Mouse (Mus musculus): ENCODE results near the gene Atp2c2. TPM values are rescaled to one million over a fixed set of nuclear protein-coding genes. Genes with fewer than 3 reads are reported as not detected.

The Atp2c2 gene
- polyA plus RNA-seq, 1 experiment from 2014 or later: 3.8 TPM

DNA sequence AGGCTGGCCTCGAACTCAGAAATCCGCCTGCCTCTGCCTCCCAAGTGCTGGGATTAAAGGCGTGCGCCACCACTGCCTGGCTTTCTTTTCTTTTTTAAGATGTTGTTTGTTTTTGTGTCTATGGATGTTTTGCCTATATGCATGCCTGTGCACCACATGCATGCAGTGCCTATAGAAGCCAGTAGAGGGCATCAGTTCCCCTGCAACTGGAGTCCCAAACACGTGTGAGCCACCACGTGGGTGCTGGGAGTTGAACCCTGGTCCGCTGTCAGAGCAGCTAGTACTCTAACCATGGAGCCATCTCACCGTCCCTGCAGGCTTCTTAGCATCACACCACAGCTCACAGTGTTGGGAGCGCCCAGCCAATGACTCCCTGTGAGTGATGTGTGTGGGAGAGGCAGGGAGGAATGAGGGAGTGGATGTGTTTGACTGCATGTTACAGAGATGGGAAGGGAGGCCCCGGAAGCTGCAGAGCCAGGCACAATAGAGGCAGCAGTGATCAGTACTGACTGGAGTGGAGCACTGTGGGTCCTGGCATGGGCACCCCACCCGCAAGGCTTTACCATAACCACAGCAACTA is 25.7 kb upstream of the Atp2c2 start:
- peaks cover 27% of the 10 kb centered on the region for H3K4me1 ChIP-seq
- H3K36me3 ChIP-seq (replicated peaks): no peaks in the 10 kb centered on the region
- no peak for DNase-seq (ENCODE audit: low spot score)
- no peak overlapping the region for H3K27ac ChIP-seq (replicated peaks)
- H3K27me3 ChIP-seq (replicated peaks; ENCODE audit: low read depth, poor library complexity, severe bottlenecking): no peaks in the 10 kb centered on the region
- H3K4me3 ChIP-seq: no peak overlapping the region
- no peaks in the 10 kb centered on the region for H3K9me3 ChIP-seq
- WGBS: 78% methylated on average over 11 of the region's 11 CpGs

DNA sequence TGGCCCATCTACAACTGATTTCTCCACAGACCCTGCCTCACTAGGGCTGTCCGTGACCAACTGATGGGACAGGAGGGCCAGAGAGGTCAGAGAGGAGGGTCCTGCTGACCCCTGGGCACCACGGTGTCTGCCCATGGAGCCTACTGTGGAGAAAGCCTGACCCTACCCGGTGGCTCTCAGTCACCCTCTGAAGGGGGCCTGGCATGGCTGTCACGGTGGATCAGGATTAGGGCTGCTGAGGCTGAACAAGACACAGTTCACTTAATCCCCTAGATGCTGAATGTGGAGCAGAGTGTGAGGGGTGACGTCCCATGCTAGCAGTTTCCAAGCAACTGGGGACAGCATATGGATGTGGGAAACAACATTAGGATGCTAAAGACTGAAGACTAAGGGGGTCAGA is 24.4 kb upstream of the Atp2c2 start:
- Histone ChIP-seq H3K27me3 (replicated peaks; ENCODE audit: low read depth, poor library complexity, severe bottlenecking) (peaks cover 10% of the 10 kb centered on the region; the same call in 1 of the 2 replicates), H3K9me3 (no peaks in the 10 kb centered on the region), H3K4me3 (no peak overlapping the region), H3K36me3 (replicated peaks) (no peaks in the 10 kb centered on the region), H3K27ac (replicated peaks) (no peak overlapping the region), H3K4me1 (peaks cover 26% of the 10 kb centered on the region)
- DNase-seq (ENCODE audit: low spot score): no peak
- WGBS: 65% methylated on average over 5 of the region's 5 CpGs

DNA sequence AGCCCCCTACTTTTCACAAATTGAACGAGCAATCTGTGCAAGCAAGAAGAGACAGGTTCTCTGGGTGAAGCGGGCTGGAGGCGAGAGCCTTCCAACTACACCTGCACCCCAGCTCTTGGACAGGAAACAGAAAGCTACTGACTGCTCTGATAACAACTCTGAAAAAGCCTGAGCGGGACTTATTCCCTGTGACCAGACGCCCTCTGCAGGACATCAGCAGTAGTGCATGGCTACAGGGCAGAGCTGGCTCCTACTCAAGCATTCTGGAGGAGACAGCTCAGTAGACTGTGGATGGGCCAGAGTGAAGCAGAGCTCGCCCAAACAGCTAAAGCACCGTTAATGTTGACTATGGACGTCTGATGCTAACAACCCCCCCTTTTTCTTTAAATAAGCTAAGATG is 23.4 kb upstream of the Atp2c2 start:
- no peak overlapping the region for H3K4me3 ChIP-seq
- peak; percentile 87 for DNase-seq (ENCODE audit: low spot score)
- H3K36me3 ChIP-seq (replicated peaks): no peaks in the 10 kb centered on the region
- no peak overlapping the region for H3K27ac ChIP-seq (replicated peaks)
- H3K9me3 ChIP-seq: no peaks in the 10 kb centered on the region
- peaks cover 10% of the 10 kb centered on the region; the same call in 1 of the 2 replicates for H3K27me3 ChIP-seq (replicated peaks; ENCODE audit: low read depth, poor library complexity, severe bottlenecking)
- 28% methylated on average over 8 of the region's 8 CpGs for WGBS
- H3K4me1 ChIP-seq: peaks cover 22% of the 10 kb centered on the region

DNA sequence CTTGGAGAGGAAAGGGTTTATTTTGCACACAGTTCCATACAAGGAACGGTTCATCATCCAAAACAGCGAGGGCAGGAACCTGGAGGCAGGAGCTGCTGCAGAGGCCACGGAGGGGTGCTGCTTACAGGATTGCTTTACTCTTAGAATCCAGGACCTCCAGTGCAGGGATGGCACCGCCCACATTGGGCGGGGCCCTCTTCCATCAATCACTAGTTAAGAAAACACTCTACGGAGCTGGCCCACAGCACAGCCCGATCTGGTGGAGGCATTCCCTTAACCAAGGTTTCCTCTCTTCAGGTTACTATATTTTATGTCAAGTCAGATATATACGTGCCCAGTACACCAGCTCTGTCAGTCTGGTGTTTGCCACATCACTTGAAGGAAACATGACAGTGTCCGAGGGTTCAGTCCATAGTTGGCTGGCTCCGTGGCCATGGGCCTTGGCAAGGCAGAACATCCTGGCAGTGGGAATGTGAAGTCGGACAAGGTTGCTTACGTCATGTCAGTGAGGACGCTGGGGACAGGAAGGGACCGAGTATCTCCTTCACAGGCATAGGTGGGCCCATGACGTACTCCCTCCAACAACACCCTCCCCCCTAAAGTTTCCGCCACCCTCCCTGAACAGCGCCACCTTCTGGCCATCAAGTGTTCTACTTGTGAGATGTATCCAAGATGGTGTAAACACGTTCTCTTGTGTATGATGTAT is 21.5 kb upstream of the Atp2c2 start:
- peaks cover 22% of the 10 kb centered on the region for H3K4me1 ChIP-seq
- H3K27me3 ChIP-seq (replicated peaks; ENCODE audit: low read depth, poor library complexity, severe bottlenecking): peaks cover 10% of the 10 kb centered on the region; the same call in 1 of the 2 replicates
- 7% methylated on average over 18 of the region's 18 CpGs for WGBS
- H3K27ac ChIP-seq (replicated peaks): no peak overlapping the region
- H3K4me3 ChIP-seq: peak overlapping the region; percentile 47
- peak; percentile 71 for DNase-seq (ENCODE audit: low spot score)
- H3K36me3 ChIP-seq (replicated peaks): no peaks in the 10 kb centered on the region
- no peaks in the 10 kb centered on the region for H3K9me3 ChIP-seq

DNA sequence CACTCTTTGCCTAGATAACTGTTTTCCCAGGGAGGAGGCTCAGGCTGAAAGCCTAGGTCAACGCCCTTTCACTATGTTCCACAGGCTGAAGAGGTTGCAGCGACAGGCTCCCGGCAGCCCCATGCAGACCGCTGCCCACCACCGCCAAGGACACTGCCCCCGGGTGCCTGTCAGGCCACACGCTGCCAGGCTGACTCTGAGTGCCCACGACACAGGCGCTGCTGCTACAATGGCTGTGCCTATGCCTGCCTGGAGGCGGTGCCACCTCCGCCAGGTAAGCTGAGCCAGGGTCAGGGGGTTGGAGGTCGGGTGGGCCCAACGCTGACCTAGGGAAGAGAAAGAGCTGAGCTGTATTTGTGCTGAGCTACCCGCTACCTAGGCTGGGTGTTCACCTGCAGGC is 20.6 kb upstream of the Atp2c2 start:
- DNase-seq (ENCODE audit: low spot score): no peak
- H3K4me1 ChIP-seq: peaks cover 22% of the 10 kb centered on the region
- H3K9me3 ChIP-seq: no peaks in the 10 kb centered on the region
- WGBS: 70% methylated on average over 14 of the region's 14 CpGs
- peaks cover 10% of the 10 kb centered on the region; the same call in 1 of the 2 replicates for H3K27me3 ChIP-seq (replicated peaks; ENCODE audit: low read depth, poor library complexity, severe bottlenecking)
- no peak overlapping the region for H3K27ac ChIP-seq (replicated peaks)
- no peak overlapping the region for H3K4me3 ChIP-seq
- H3K36me3 ChIP-seq (replicated peaks): no peaks in the 10 kb centered on the region

DNA sequence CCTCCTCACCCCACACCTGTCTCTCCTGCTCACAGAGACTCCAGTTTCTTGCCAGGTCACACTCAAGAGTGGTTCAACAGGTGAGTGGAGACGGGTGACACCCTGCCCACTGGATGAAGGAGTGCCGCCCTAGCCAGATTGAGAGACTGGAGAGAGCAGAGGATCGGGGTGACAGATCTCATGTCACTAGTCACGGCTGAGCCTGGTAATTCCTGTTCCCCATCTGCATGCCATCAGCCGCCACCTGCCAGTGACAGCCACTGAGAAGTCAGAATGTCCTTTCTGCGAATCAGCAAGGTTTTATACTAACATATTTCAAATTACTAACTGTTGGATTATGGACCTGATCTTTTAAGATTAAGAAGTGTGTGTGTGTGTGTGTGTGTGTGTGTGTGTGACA is 9.2 kb upstream of the Atp2c2 start:
- Histone ChIP-seq H3K9me3 (no peaks in the 10 kb centered on the region), H3K4me3 (no peak overlapping the region), H3K4me1 (peaks cover 34% of the 10 kb centered on the region), H3K27ac (replicated peaks) (no peak overlapping the region), H3K27me3 (replicated peaks; ENCODE audit: low read depth, poor library complexity, severe bottlenecking) (peaks cover 23% of the 10 kb centered on the region; the same call in 1 of the 2 replicates), H3K36me3 (replicated peaks) (no peaks in the 10 kb centered on the region)
- no peak for DNase-seq (ENCODE audit: low spot score)
- 77% methylated on average over 6 of the region's 6 CpGs for WGBS

DNA sequence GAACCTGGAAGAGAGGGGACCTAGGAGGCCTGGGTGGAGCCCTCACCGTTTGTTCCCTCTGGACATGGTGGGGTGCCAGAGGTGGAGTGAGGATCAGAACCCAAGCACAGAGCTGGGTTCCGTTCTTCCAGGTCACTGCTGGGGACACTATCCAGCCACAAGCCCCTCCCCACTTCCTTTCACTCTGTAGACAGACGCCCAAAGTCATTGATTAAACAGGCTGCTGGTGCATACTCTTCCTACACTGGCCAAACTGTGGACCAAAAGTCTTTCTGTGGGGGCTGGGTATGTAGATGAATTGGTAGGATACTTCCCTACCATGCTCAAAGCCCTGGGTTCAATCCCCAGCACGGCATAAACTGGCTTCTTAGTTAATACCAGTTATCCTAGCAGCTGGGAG is 7.8 kb upstream of the Atp2c2 start:
- H3K36me3 ChIP-seq (replicated peaks): no peaks in the 10 kb centered on the region
- peaks cover 39% of the 10 kb centered on the region for H3K4me1 ChIP-seq
- H3K4me3 ChIP-seq: no peak overlapping the region
- WGBS: 79% methylated on average over 4 of the region's 4 CpGs
- no peak for DNase-seq (ENCODE audit: low spot score)
- no peaks in the 10 kb centered on the region for H3K9me3 ChIP-seq
- no peak overlapping the region for H3K27ac ChIP-seq (replicated peaks)
- peaks cover 17% of the 10 kb centered on the region; the same call in 1 of the 2 replicates for H3K27me3 ChIP-seq (replicated peaks; ENCODE audit: low read depth, poor library complexity, severe bottlenecking)

DNA sequence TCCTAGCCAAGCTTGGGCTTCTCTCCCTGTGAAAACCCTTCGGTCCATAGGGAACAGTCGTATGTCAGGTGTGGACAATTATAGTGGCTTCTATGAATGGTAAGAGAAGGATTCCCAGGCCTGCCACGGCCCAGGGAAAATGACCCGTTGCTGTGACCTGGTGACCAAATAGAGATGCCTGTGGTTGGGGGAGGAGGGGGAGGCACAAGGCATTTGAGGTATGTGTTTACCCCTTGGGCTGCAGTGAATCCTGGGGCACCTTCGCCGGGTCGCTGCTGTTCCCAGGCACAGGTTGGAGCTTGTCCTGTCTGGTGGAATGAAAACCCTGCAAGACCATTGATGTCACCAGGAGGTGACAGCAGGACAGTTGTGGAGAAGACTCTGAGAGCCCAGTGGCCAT is 5.1 kb upstream of the Atp2c2 start:
- Histone ChIP-seq H3K4me1 (peaks cover 50% of the 10 kb centered on the region), H3K27me3 (replicated peaks; ENCODE audit: low read depth, poor library complexity, severe bottlenecking) (peaks cover 31% of the 10 kb centered on the region), H3K36me3 (replicated peaks) (no peaks in the 10 kb centered on the region), H3K9me3 (no peaks in the 10 kb centered on the region), H3K4me3 (no peak overlapping the region), H3K27ac (replicated peaks) (no peak overlapping the region; the same call in none of the 2 replicates)
- DNase-seq (ENCODE audit: low spot score): no peak
- WGBS: 65% methylated on average over 7 of the region's 7 CpGs

DNA sequence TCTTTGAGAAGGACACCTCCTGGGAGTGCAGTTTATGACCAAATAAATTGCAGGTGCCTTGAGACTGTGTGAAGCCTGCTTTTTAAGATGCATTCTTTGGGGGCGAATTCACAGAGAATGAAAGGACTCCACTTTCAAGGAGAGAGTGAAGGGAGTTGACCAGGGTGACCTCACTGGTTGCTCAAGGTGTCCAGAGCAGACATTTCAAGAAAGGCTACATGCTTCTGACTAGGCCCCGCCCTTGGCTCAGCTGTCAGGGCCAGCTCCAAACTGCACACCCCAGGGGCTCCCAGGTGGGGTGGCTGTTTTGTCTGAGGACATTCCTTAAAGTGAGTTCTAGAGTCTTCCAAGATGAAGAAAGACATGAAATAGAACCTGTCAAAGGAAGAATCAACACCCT is 2.6 kb upstream of the Atp2c2 start:
- H3K36me3 ChIP-seq (replicated peaks): no peaks in the 10 kb centered on the region
- H3K4me3 ChIP-seq: no peak overlapping the region
- 83% methylated on average over 2 of the region's 2 CpGs for WGBS
- DNase-seq (ENCODE audit: low spot score): no peak
- H3K27me3 ChIP-seq (replicated peaks; ENCODE audit: low read depth, poor library complexity, severe bottlenecking): peaks cover 55% of the 10 kb centered on the region
- no peak overlapping the region for H3K27ac ChIP-seq (replicated peaks)
- no peaks in the 10 kb centered on the region for H3K9me3 ChIP-seq
- H3K4me1 ChIP-seq: peaks cover 56% of the 10 kb centered on the region

DNA sequence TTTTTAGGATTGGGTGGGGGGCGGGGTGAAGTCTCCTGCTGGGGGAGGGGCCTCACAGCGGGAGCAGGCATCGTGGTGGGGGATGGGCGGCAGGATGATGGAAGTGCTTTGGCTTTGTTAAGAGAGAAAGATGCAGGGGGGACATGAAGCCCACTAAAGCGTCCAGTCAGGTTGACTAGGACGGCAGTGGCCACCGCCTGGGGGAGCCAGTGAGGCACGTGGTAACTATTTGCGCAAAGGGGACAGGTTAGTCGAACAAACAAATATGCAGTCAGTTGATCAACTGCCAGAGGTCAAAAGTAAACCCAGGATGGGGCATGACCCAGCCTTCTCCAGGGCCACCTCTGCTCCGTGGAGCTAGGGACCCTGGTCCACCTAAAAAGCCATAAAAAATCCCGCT is 849 bp upstream of the Atp2c2 start:
- 1% methylated on average over 12 of the region's 12 CpGs for WGBS

DNA sequence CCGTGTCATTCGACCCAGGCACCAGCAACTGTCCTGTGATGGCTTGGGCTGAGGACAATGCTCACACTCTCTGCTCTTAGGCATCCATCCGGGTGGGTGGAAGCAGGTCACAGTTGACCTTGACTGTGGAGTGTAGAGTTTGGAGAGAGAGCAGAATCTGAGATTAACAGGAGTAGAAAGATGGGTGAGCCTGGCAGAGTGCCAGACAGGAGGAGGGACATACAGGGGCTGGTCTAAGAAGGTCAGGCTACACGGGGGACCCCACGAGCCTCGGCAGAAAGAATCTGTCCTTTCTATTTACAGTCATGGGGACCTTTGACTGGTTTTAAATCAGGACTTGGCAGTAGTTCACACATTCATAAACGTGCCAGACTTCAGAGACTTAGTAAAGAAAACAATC is 3.2 kb downstream of the Atp2c2 start:
- 81% methylated on average over 7 of the region's 7 CpGs for WGBS
- peaks cover 51% of the 10 kb centered on the region for H3K27me3 ChIP-seq (replicated peaks; ENCODE audit: low read depth, poor library complexity, severe bottlenecking)
- no peaks in the 10 kb centered on the region for H3K36me3 ChIP-seq (replicated peaks)
- H3K9me3 ChIP-seq: no peaks in the 10 kb centered on the region
- H3K4me1 ChIP-seq: peaks cover 39% of the 10 kb centered on the region
- H3K4me3 ChIP-seq: no peak overlapping the region
- no peak for DNase-seq (ENCODE audit: low spot score)
- no peak overlapping the region for H3K27ac ChIP-seq (replicated peaks)

More for the DNA sequence above, 849 bp upstream of the Atp2c2 start:
- peak overlapping the region; percentile 47 for H3K4me3 ChIP-seq
- no peaks in the 10 kb centered on the region for H3K36me3 ChIP-seq (replicated peaks)
- H3K4me1 ChIP-seq: peaks cover 53% of the 10 kb centered on the region
- H3K27me3 ChIP-seq (replicated peaks; ENCODE audit: low read depth, poor library complexity, severe bottlenecking): peaks cover 62% of the 10 kb centered on the region
- no peaks in the 10 kb centered on the region for H3K9me3 ChIP-seq
- peak overlapping the region; percentile 51; the same call in 1 of the 2 replicates for H3K27ac ChIP-seq (replicated peaks)
- DNase-seq (ENCODE audit: low spot score): peak; percentile 74

DNA sequence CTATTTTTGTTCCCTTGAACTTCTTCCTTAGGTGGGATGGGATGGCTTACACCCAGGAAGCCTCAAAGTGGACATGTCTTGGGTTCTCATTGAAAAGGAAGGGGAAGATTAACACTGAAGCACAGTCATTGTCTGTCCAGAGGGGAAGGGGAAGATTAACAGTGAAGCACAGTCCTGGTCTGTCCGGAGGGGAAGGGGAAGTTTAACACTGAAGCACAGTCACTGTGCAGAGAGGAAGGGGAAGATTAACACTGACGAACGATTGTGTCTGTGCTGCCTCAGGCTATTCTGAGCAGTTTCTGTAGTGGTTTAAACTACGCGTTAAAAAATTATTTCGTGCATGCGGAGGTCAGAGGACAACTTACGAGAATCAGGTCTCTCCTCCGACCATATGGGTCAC is 7.3 kb downstream of the Atp2c2 start:
- Histone ChIP-seq H3K9me3 (no peaks in the 10 kb centered on the region), H3K36me3 (replicated peaks) (no peaks in the 10 kb centered on the region), H3K27ac (replicated peaks) (no peak overlapping the region), H3K4me1 (peaks cover 25% of the 10 kb centered on the region), H3K27me3 (replicated peaks; ENCODE audit: low read depth, poor library complexity, severe bottlenecking) (peaks cover 9% of the 10 kb centered on the region), H3K4me3 (no peak overlapping the region)
- DNase-seq (ENCODE audit: low spot score): no peak
- WGBS: 87% methylated on average over 9 of the region's 9 CpGs

DNA sequence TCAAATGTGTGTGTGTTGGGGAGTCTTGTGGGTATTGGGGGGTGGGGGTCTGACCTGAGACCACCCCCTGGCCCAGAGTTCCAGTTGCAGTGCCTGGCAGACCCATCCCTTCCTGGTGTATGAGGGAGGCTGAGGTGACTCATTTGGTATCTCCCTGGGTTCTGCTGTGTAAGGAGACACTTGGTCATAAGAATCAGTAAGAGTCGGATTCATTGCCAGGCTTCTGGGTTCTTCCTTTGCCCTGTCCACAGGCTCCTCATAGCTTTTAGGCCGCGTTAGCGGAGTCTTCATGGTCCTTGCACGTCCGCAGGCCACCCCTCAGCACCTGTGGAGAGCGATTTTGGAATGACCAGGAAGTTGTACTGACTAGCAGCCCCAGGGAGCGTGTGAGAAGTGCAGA is 8.7 kb downstream of the Atp2c2 start:
- DNase-seq (ENCODE audit: low spot score): no peak
- Histone ChIP-seq H3K4me1 (peaks cover 32% of the 10 kb centered on the region), H3K36me3 (replicated peaks) (no peaks in the 10 kb centered on the region), H3K27me3 (replicated peaks; ENCODE audit: low read depth, poor library complexity, severe bottlenecking) (no peaks in the 10 kb centered on the region), H3K9me3 (no peaks in the 10 kb centered on the region), H3K27ac (replicated peaks) (no peak overlapping the region; the same call in 1 of the 2 replicates), H3K4me3 (no peak overlapping the region)
- 90% methylated on average over 8 of the region's 8 CpGs for WGBS
